Mouse (Mus musculus) liver, postnatal 0 days (tissue): ENCODE measurements around the gene Frmd6.

Source experiments
- CTCF ChIP-seq: sonication (generic); IDR thresholded peaks from 2 replicates; pipeline ENCODE4 v1.5.1; 2016; ENCODE audit warnings: antibody characterized with exemption, low read depth
- EP300 ChIP-seq: IDR thresholded peaks from 2 replicates; pipeline ENCODE4 v1.6.1; 2016; ENCODE audit warnings: antibody characterized with exemption, low read depth, mild to moderate bottlenecking

GRCm38 (mm10) chr12:70937150-70937549, 111.8 kb downstream of the Frmd6 start:
- TF ChIP-seq CTCF, result no peak
- no peak for TF ChIP-seq EP300
